Mouse (Mus musculus): ENCODE measurements at regions not wholly inside any gene's neighbourhood (a gene's known extent, or its start where the extent isn't known, plus 50 kb on each side); places are given as distances from the start of the nearest gene placed in this dataset.

GRCm38 (mm10) chr7:73624093-73624600, 82.5 kb upstream of the Chd2 start:
- TF ChIP-seq POLR2A (IDR thresholded peaks at IDR 0.05; ENCODE audit: insufficient read depth, low read depth, low read length): no peak
- no peak for TF ChIP-seq CTCF (IDR thresholded peaks at IDR 0.05; ENCODE audit: insufficient read depth, low read depth, low read length)

Data from olfactory bulb, adult 2 months (tissue).